Mouse (Mus musculus) urinary bladder, postnatal 4 days (tissue): Measurements from ENCODE around the gene Prr18.

Source experiments
- DNase-seq, 2 experiments: peaks; one replicate each; pipeline ENCODE4 v3.0.0; 2021 to 2022; ENCODE audit warnings: low spot score in 2 of 2

Gene Prr18

GRCm38 (mm10) chr17:8340407-8341359 is 3.4 kb downstream of the Prr18 start:
- DNase-seq = peak; percentile 26 to 62

- DNase-seq = no peak
Observed at GRCm38 (mm10) chr17:8341360-8341963, 4.2 kb downstream of the Prr18 start.

- no peak for DNase-seq
Observed at GRCm38 (mm10) chr17:8342706-8343105, 5.4 kb downstream of the Prr18 start.

- no peak for DNase-seq
Observed at GRCm38 (mm10) chr17:8343416-8343815, 6.2 kb downstream of the Prr18 start.

GRCm38 (mm10) chr17:8347765-8348285 is 10.6 kb downstream of the Prr18 start:
- DNase-seq = no peak

GRCm38 (mm10) chr17:8348941-8349340 is 11.7 kb downstream of the Prr18 start:
- no peak for DNase-seq

GRCm38 (mm10) chr17:8351088-8351487 is 13.8 kb downstream of the Prr18 start:
- no peak for DNase-seq

- no peak for DNase-seq
Observed at GRCm38 (mm10) chr17:8355692-8356091, 18.4 kb downstream of the Prr18 start, which contains the start of gene T2. TSS of gene T2 (plus strand) at chr17:8355992.

- no peak for DNase-seq
Observed at GRCm38 (mm10) chr17:8357498-8357897, 20.2 kb downstream of the Prr18 start.

GRCm38 (mm10) chr17:8360876-8361275 is 23.6 kb downstream of the Prr18 start:
- DNase-seq = no peak

GRCm38 (mm10) chr17:8361281-8362103 is 24.2 kb downstream of the Prr18 start:
- no peak for DNase-seq

- no peak for DNase-seq
Observed at GRCm38 (mm10) chr17:8367514-8368480, 30.5 kb downstream of the Prr18 start.

- no peak for DNase-seq
Observed at GRCm38 (mm10) chr17:8368570-8368969, 31.3 kb downstream of the Prr18 start.

GRCm38 (mm10) chr17:8369171-8369570 is 31.9 kb downstream of the Prr18 start:
- DNase-seq = no peak

GRCm38 (mm10) chr17:8370634-8371229 is 33.5 kb downstream of the Prr18 start:
- no peak for DNase-seq

- peak; percentile 59 to 63 for DNase-seq
Observed at GRCm38 (mm10) chr17:8371834-8372233, 34.6 kb downstream of the Prr18 start.

GRCm38 (mm10) chr17:8372286-8373046 is 35.2 kb downstream of the Prr18 start:
- DNase-seq = peak; percentile 52 to 77

GRCm38 (mm10) chr17:8377298-8377697 is 40.0 kb downstream of the Prr18 start:
- no peak for DNase-seq

- no peak for DNase-seq
Observed at GRCm38 (mm10) chr17:8385441-8385840, 48.2 kb downstream of the Prr18 start.
